Comparison of ENCODE assay signal across 22 mouse cellular contexts in the genomic region with DNA sequence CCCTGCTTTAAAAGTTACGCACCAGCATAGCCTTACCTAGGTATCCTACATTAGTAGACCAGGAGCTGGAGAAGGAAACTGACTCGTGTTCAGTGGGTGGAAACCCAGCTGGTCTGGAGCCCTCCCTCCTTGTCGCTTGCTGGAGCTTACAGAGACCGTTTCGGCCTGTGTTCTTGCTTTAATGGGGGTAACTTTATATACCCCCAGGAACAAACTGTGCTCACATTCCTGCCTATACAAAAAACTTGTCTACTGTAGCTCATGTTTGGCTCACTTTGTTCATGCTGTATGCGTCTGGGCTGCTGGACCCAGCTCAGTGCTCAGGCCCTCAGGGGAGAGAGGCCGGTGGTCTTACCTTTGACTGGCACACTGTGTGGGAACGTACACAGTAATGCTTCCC.
DNase-seq lines count a peak whose midpoint lies in the region; ATAC-seq and TF ChIP-seq lines count a peak whose summit lies in the region.
"Had no signal": no experiment of that assay in that cellular context is flagged by ENCODE, and none has a peak within 500 bp of the region (broad histone marks: within the 10 kb centered on the region; RNA-seq: fewer than 3 reads in every experiment).

No protein-coding gene starts in this region.

- TF ChIP-seq EP300 in stomach, postnatal 0 days (optimal IDR thresholded peaks at IDR 0.05): no peak

- no peak for TF ChIP-seq POLR2A in kidney, adult 2 months (IDR thresholded peaks at IDR 0.05; ENCODE audit: low read depth, low read length)

- H3K9ac ChIP-seq in stomach, postnatal 0 days (ENCODE audit: low read length): no peak overlapping the region
- H3K9ac ChIP-seq: hindbrain, embryonic 13.5 days; liver, embryonic 13.5 days; lung, embryonic 14.5 days; midbrain, embryonic 13.5 days; neural tube, embryonic 12.5 days had no signal

- H3K27ac ChIP-seq in kidney, adult 2 months (ENCODE audit: insufficient read depth, low read depth, low read length): 0 out of 2 replicates have a peak overlapping the region, but pooled peaks have one; percentile 23
- 0 out of 2 replicates have a peak overlapping the region, but pooled peaks have one; percentile 32 for H3K27ac ChIP-seq in layer of hippocampus, adult 2 months
- no peak overlapping the region for H3K27ac ChIP-seq in stomach, postnatal 0 days (replicated peaks)
- H3K27ac ChIP-seq: forebrain, embryonic 10.5 days; hindbrain, embryonic 13.5 days; liver, embryonic 13.5 days; midbrain, embryonic 13.5 days; neural tube, embryonic 12.5 days had no signal

- H3K9me3 ChIP-seq in stomach, postnatal 0 days (ENCODE audit: control insufficient read depth, low read length): no peaks in the 10 kb centered on the region
- H3K9me3 ChIP-seq: forebrain, embryonic 10.5 days; hindbrain, embryonic 13.5 days; liver, embryonic 13.5 days; midbrain, embryonic 13.5 days; neural tube, embryonic 12.5 days had no signal

- H3K4me3 ChIP-seq in kidney, adult 2 months (ENCODE audit: insufficient read depth, low read depth, low read length): no peak overlapping the region
- H3K4me3 ChIP-seq in layer of hippocampus, adult 2 months: no peak overlapping the region
- no peak overlapping the region for H3K4me3 ChIP-seq in stomach, postnatal 0 days (ENCODE audit: low read depth, low read length)
- H3K4me3 ChIP-seq: forebrain, embryonic 10.5 days; hindbrain, embryonic 13.5 days; liver, embryonic 13.5 days; megakaryocyte, embryonic 14.5 days; midbrain, embryonic 13.5 days; neural tube, embryonic 12.5 days had no signal

- no peaks in the 10 kb centered on the region for H3K27me3 ChIP-seq in kidney, adult 2 months (replicated peaks; ENCODE audit: control insufficient read depth, insufficient read depth, low read length)
- H3K27me3 ChIP-seq in stomach, postnatal 0 days (ENCODE audit: control insufficient read depth, insufficient read depth, low read length): no peaks in the 10 kb centered on the region
- H3K27me3 ChIP-seq: hindbrain, embryonic 13.5 days; liver, embryonic 13.5 days; megakaryocyte, embryonic 14.5 days; midbrain, embryonic 13.5 days; neural tube, embryonic 12.5 days had no signal

- TF ChIP-seq CTCF in kidney, adult 2 months (conservative IDR thresholded peaks at IDR 0.05; ENCODE audit: insufficient read depth, insufficient read length, low read depth, low read length): no peak
- no peak for TF ChIP-seq CTCF in layer of hippocampus, adult 2 months (conservative IDR thresholded peaks at IDR 0.05)
- TF ChIP-seq CTCF in stomach, postnatal 0 days (IDR thresholded peaks at IDR 0.05; ENCODE audit: low read depth): no peak

- no peak for DNase-seq in frontal cortex, postnatal 25 days (ENCODE audit: low spot score in 2 of 2)
- DNase-seq in kidney, adult 2 months: no peak
- DNase-seq in kidney, adult 9 months: no peak
- no peak for DNase-seq in layer of hippocampus, adult 2 months (ENCODE audit: low spot score in 2 of 2)
- DNase-seq in layer of hippocampus, adult 9-10 months (ENCODE audit: low spot score): no peak
- no peak for DNase-seq in stomach, postnatal 0 days (ENCODE audit: low spot score)
- no peak for DNase-seq in spleen, adult 12 weeks (ENCODE audit: low spot score)
- DNase-seq: adrenal gland, postnatal 10 days; cerebellum, adult 18-20 months; cerebellum, postnatal 14 days; gastrocnemius, postnatal 36 days; left cerebral cortex, postnatal 4 days; liver, embryonic 13.5 days; lung, embryonic 14.5 days; right cerebral cortex, postnatal 14 days; spleen, adult 18-20 months had no signal

- H3K36me3 ChIP-seq in kidney, adult 2 months (ENCODE audit: control insufficient read depth, insufficient read depth, low read length): peaks cover 4% of the 10 kb centered on the region
- no peaks in the 10 kb centered on the region for H3K36me3 ChIP-seq in stomach, postnatal 0 days (ENCODE audit: control insufficient read depth, insufficient read depth, low read length)
- H3K36me3 ChIP-seq: forebrain, embryonic 10.5 days; hindbrain, embryonic 13.5 days; liver, embryonic 13.5 days; midbrain, embryonic 13.5 days; neural tube, embryonic 12.5 days had no signal

- H3K4me1 ChIP-seq in kidney, adult 2 months (ENCODE audit: control insufficient read depth, insufficient read depth, low read length): no peaks in the 10 kb centered on the region
- H3K4me1 ChIP-seq in stomach, postnatal 0 days (replicated peaks; ENCODE audit: control insufficient read depth, insufficient read depth): no peaks in the 10 kb centered on the region
- H3K4me1 ChIP-seq: forebrain, embryonic 10.5 days; hindbrain, embryonic 13.5 days; liver, embryonic 13.5 days; megakaryocyte, embryonic 14.5 days; midbrain, embryonic 13.5 days; neural tube, embryonic 12.5 days had no signal

- peak; percentile 73 for ATAC-seq in frontal cortex, adult (ENCODE audit: low TSS enrichment)
- ATAC-seq in stomach, postnatal 0 days (ENCODE audit: low FRiP score, low TSS enrichment): 0 out of 2 replicates have a peak, but pooled peaks have one; percentile 15
- ATAC-seq: midbrain, embryonic 13.5 days had no signal

- H3K4me2 ChIP-seq in stomach, postnatal 0 days (replicated peaks; ENCODE audit: low read depth): no peak overlapping the region
- H3K4me2 ChIP-seq: hindbrain, embryonic 13.5 days; liver, embryonic 13.5 days; lung, embryonic 14.5 days; midbrain, embryonic 13.5 days; neural tube, embryonic 12.5 days had no signal

- WGBS in kidney, adult 2 months: 57% methylated on average over 8 of the region's 8 CpGs
- 86% methylated on average over 8 of the region's 8 CpGs for WGBS in stomach, postnatal 0 days
